Mouse (Mus musculus) spleen, adult 2 months (tissue): ENCODE results near the gene Disp1. TPM values are rescaled to one million over a fixed set of nuclear protein-coding genes. Genes with fewer than 3 reads are reported as not detected.

ENCODE experiments used
- DNase-seq, 2 experiments: peaks; one replicate each; pipeline versions ENCODE4 v3.0.0 to v3.0.0-alpha.2; 2012 to 2021; ENCODE audit warnings: low spot score in 2 of 2, low read depth in 1 of 2
- H3K27ac ChIP-seq: fragments of 200-500 bp; 2 replicates; pipeline ENCODE4 v1.5.1; 2012; ENCODE audit warnings: low read length, inconsistent platforms; ENCODE audit not compliant: insufficient read depth
- H3K27me3 ChIP-seq: fragments of 200-500 bp; 2 replicates; pipeline ENCODE4 v1.6.1; 2012; ENCODE audit warnings: mild to moderate bottlenecking, moderate library complexity, low read length, inconsistent platforms; ENCODE audit not compliant: control insufficient read depth, insufficient read depth
- H3K36me3 ChIP-seq: fragments of 200-500 bp; 2 replicates; pipeline ENCODE4 v1.6.1; 2012; ENCODE audit warnings: mild to moderate bottlenecking, low read length, inconsistent platforms; ENCODE audit not compliant: control insufficient read depth, insufficient read depth
- H3K4me1 ChIP-seq: fragments of 200-500 bp; 2 replicates; pipeline ENCODE4 v1.6.1; 2011; ENCODE audit warnings: inconsistent platforms; ENCODE audit not compliant: control insufficient read depth, insufficient read depth, insufficient read length
- H3K4me3 ChIP-seq: fragments of 200-500 bp; 2 replicates; pipeline ENCODE4 v1.5.1; 2011; ENCODE audit warnings: mild to moderate bottlenecking, inconsistent platforms; ENCODE audit not compliant: insufficient read depth, insufficient read length; ENCODE audit errors: extremely low read depth
- CTCF ChIP-seq: fragments of 200-500 bp; IDR thresholded peaks from 2 replicates; pipeline ENCODE4 v1.5.1; 2011; ENCODE audit warnings: mild to moderate bottlenecking, inconsistent platforms; ENCODE audit not compliant: insufficient read depth, insufficient read length, insufficient replicate concordance; ENCODE audit errors: extremely low read depth
- POLR2A ChIP-seq: fragments of 200-500 bp; IDR thresholded peaks from 2 replicates; pipeline ENCODE4 v1.6.1; 2011; ENCODE audit warnings: low read depth, low read length, inconsistent platforms
- WGBS: fragments of 180-500 bp; shearing (Covaris S2); methylation state at CpG from one replicate; pipeline ENCODE4 v1.1.7; 2018; 5-methylcytosine and 5-hydroxymethylcytosine counted together
- polyA plus RNA-seq: library from polyadenylated mRNA; depleted of rRNA; stranded (reverse); fragments of >200 nt; gene quantifications from 2 replicates; pipeline ENCODE4 v1.2.3, GENCODE M21; 2012

Disp1 gene
- polyA plus RNA-seq, 1 experiment, result 8.5 TPM

GRCm38 (mm10) chr1:183188115-183189013 lies 33.0 kb downstream of the Disp1 start:
- no peaks in the 10 kb centered on the region for H3K36me3 ChIP-seq
- H3K27ac ChIP-seq, result no peak overlapping the region
- H3K4me3 ChIP-seq, result no peak overlapping the region
- DNase-seq, result no peak
- H3K4me1 ChIP-seq, result no peaks in the 10 kb centered on the region
- H3K27me3 ChIP-seq, result no peaks in the 10 kb centered on the region
- 92% methylated on average over 20 of the region's 20 CpGs for WGBS
- no peak for TF ChIP-seq POLR2A
- TF ChIP-seq CTCF, result no peak

- WGBS, result 92% methylated on average over 6 of the region's 6 CpGs
- H3K27ac ChIP-seq, result no peak overlapping the region
- no peaks in the 10 kb centered on the region for H3K27me3 ChIP-seq
- TF ChIP-seq POLR2A (no peak), CTCF (no peak)
- H3K4me3 ChIP-seq, result no peak overlapping the region
- DNase-seq, result no peak
- H3K4me1 ChIP-seq, result no peaks in the 10 kb centered on the region
- no peaks in the 10 kb centered on the region for H3K36me3 ChIP-seq
These were observed 35.8 kb downstream of the Disp1 start for GRCm38 (mm10) chr1:183185560-183185959.

GRCm38 (mm10) chr1:183184681-183185080 lies 36.6 kb downstream of the Disp1 start:
- H3K27me3 ChIP-seq, result no peaks in the 10 kb centered on the region
- no peaks in the 10 kb centered on the region; the same call in 1 of the 2 replicates for H3K4me1 ChIP-seq
- DNase-seq, result no peak
- no peak overlapping the region for H3K4me3 ChIP-seq
- H3K36me3 ChIP-seq, result no peaks in the 10 kb centered on the region
- no peak for TF ChIP-seq POLR2A
- TF ChIP-seq CTCF, result no peak
- H3K27ac ChIP-seq, result no peak overlapping the region
- 90% methylated on average over 5 of the region's 5 CpGs for WGBS

GRCm38 (mm10) chr1:183183565-183183964 lies 37.8 kb downstream of the Disp1 start:
- no peak overlapping the region for H3K27ac ChIP-seq
- H3K4me1 ChIP-seq, result no peaks in the 10 kb centered on the region; the same call in 1 of the 2 replicates
- H3K27me3 ChIP-seq, result no peaks in the 10 kb centered on the region
- TF ChIP-seq CTCF, result no peak
- TF ChIP-seq POLR2A, result no peak
- no peak for DNase-seq
- no peak overlapping the region for H3K4me3 ChIP-seq
- H3K36me3 ChIP-seq, result no peaks in the 10 kb centered on the region
- WGBS, result 96% methylated on average over 5 of the region's 5 CpGs

- 89% methylated on average over 12 of the region's 12 CpGs for WGBS
- no peak overlapping the region for H3K4me3 ChIP-seq
- H3K27me3 ChIP-seq, result no peaks in the 10 kb centered on the region
- no peak for TF ChIP-seq CTCF
- TF ChIP-seq POLR2A, result no peak
- H3K4me1 ChIP-seq, result no peaks in the 10 kb centered on the region; the same call in 1 of the 2 replicates
- DNase-seq, result no peak
- H3K36me3 ChIP-seq, result no peaks in the 10 kb centered on the region
- H3K27ac ChIP-seq, result no peak overlapping the region
These were observed 38.5 kb downstream of the Disp1 start for GRCm38 (mm10) chr1:183182641-183183414.

- TF ChIP-seq CTCF, result no peak
- no peak for TF ChIP-seq POLR2A
- H3K36me3 ChIP-seq, result no peaks in the 10 kb centered on the region
- no peaks in the 10 kb centered on the region for H3K27me3 ChIP-seq
- H3K4me3 ChIP-seq, result no peak overlapping the region
- H3K27ac ChIP-seq, result no peak overlapping the region
- WGBS, result 48% methylated on average over 2 of the region's 2 CpGs
- no peaks in the 10 kb centered on the region; the same call in 1 of the 2 replicates for H3K4me1 ChIP-seq
- DNase-seq, result no peak
These were observed 40.3 kb downstream of the Disp1 start for GRCm38 (mm10) chr1:183181030-183181395.

GRCm38 (mm10) chr1:183180301-183181029 lies 40.9 kb downstream of the Disp1 start:
- TF ChIP-seq CTCF (no peak), POLR2A (no peak)
- 49% methylated on average over 2 of the region's 2 CpGs for WGBS
- Histone ChIP-seq H3K36me3 (no peaks in the 10 kb centered on the region), H3K27me3 (no peaks in the 10 kb centered on the region), H3K4me3 (no peak overlapping the region), H3K4me1 (no peaks in the 10 kb centered on the region; the same call in 1 of the 2 replicates), H3K27ac (no peak overlapping the region)
- peak in 1 of 2 experiments; percentile 37 for DNase-seq
